Mouse (Mus musculus): ENCODE data around the gene Zfp512b. TPM values are rescaled to one million over a fixed set of nuclear protein-coding genes. Genes with fewer than 3 reads are reported as not detected.

Zfp512b gene
- total and polyA plus RNA-seq, 3 experiments: 13.2 to 20.6 (median 16.9) TPM

DNA sequence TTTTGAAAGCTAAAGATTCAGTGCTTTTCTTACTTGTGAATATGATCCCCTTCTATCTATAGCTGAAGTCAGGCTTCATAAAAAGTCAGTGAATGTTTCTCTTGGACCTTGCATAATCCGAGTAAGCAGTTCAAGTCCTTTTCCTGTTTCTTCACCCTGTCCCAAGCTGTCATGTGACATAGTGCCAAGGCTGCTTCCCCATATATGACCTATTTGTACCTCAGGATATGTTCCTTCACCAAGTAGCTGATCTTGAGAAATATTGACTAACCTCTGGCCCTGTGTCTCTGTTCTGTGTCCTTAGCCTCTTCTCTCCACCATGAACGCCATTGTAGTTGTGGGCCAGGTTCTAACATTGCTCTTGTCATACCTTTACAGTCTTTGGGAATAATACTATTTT lies 56.2 kb downstream of the Zfp512b start:
- no peak overlapping the region for H3K9ac ChIP-seq (ENCODE audit: low read depth, low read length)
- no peak for DNase-seq
- H3K27me3 ChIP-seq (ENCODE audit: control insufficient read depth, insufficient read depth, low read length): no peaks in the 10 kb centered on the region
- H3K27ac ChIP-seq: no peak overlapping the region
- TF ChIP-seq POLR2A (IDR thresholded peaks at IDR 0.05; ENCODE audit: insufficient read depth, low read depth, low read length): no peak
- H3K36me3 ChIP-seq (ENCODE audit: control insufficient read depth, insufficient read depth, low read length): peaks cover 28% of the 10 kb centered on the region
- peaks cover 10% of the 10 kb centered on the region for H3K4me1 ChIP-seq (ENCODE audit: control insufficient read depth, insufficient read depth, low read length)
- H3K4me3 ChIP-seq: no peak overlapping the region
- 65% methylated on average over 2 of the region's 2 CpGs for WGBS
- H3K79me2 ChIP-seq (replicated peaks; ENCODE audit: control insufficient read depth, insufficient read depth, low read length): peaks cover 12% of the 10 kb centered on the region
- intact Hi-C loops (cut with DNase I): loop anchor here (2.0 kb wide), 1 partner anchor 16 kb away; the partner anchor contains the start of gene Dnajc5

DNA sequence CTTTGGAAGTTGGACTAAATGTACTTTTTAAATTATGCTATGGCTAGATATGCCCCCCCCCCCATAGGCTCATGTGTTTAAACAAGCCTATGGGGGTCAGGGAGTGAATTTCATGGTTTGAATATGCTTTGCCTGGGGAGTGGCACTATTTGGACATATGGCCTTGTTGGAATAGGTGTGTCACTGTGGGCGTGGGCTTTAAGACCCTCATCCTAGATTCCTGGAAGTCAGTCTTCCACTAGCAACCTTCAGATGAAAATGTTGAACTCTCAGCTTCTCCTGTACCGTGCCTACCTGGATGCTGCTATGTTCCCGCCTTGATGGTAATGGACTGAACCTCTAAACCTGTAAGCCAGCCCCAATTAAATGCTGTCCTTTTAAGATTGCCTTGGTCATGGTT lies 60.0 kb downstream of the Zfp512b start:
- no peak for DNase-seq
- Histone ChIP-seq H3K27ac (no peak overlapping the region), H3K4me3 (no peak overlapping the region), H3K79me2 (replicated peaks; ENCODE audit: control insufficient read depth, insufficient read depth, low read length) (peaks cover 10% of the 10 kb centered on the region), H3K36me3 (ENCODE audit: control insufficient read depth, insufficient read depth, low read length) (peaks cover 20% of the 10 kb centered on the region), H3K4me1 (ENCODE audit: control insufficient read depth, insufficient read depth, low read length) (peaks cover 6% of the 10 kb centered on the region), H3K9ac (ENCODE audit: low read depth, low read length) (no peak overlapping the region), H3K27me3 (ENCODE audit: control insufficient read depth, insufficient read depth, low read length) (no peaks in the 10 kb centered on the region)
- intact Hi-C loops (cut with DNase I): no loop called here
- 98% methylated on average over 3 of the region's 3 CpGs for whole genome bisulfite sequencing
- no peak for TF ChIP-seq POLR2A (IDR thresholded peaks at IDR 0.05; ENCODE audit: insufficient read depth, low read depth, low read length)
- no peak for TF ChIP-seq CTCF (IDR thresholded peaks at IDR 0.05)
- no peak for TF ChIP-seq EP300 (IDR thresholded peaks at IDR 0.05; ENCODE audit: insufficient read depth, low read depth, low read length)

Small RNA genes lying within 50 kb of the gene (microRNA-seq; reads per million reads assigned to microRNA genes)
- 0 reads per million in 2 experiments for gene Mir7006

Other genes with a start within 250 kb of the Zfp512b start
- 10 to 100 TPM; 18.7 to 18.9 TPM for gene Zgpat, start 227.9 kb downstream of the Zfp512b start, total RNA-seq (2021)
- 21.0 and 31.5 TPM in 2 replicates for gene Zgpat, start 227.9 kb downstream of the Zfp512b start, polyA plus RNA-seq (2012; rRNA removed)
- gene Arfrp1, start 227.4 kb downstream of the Zfp512b start, total RNA-seq (2021): 10 to 100 TPM; 50.7 to 52.3 TPM
- 42.3 and 69.5 TPM in 2 replicates for gene Arfrp1, start 227.4 kb downstream of the Zfp512b start, polyA plus RNA-seq (2012; rRNA removed)
- 1 to 10 TPM; 5.0 to 5.2 TPM for gene Lime1, start 212.7 kb downstream of the Zfp512b start, total RNA-seq (2021)
- 21.7 and 21.8 TPM in 2 replicates for gene Lime1, start 212.7 kb downstream of the Zfp512b start, polyA plus RNA-seq (2012; rRNA removed)
- gene Zbtb46, start 133.4 kb downstream of the Zfp512b start, total RNA-seq (2021): 10 to 100 TPM; 10.7 to 13.2 TPM
- 8.3 and 14.9 TPM in 2 replicates for gene Zbtb46, start 133.4 kb downstream of the Zfp512b start, polyA plus RNA-seq (2012; rRNA removed)
- gene Abhd16b, start 99.6 kb downstream of the Zfp512b start, total RNA-seq (2021): not detected
- not detected in 2 replicates for gene Abhd16b, start 99.6 kb downstream of the Zfp512b start, polyA plus RNA-seq (2012; rRNA removed)
- 10 to 100 TPM; 56.8 to 58.7 TPM for gene Tpd52l2, start 95.7 kb downstream of the Zfp512b start, total RNA-seq (2021)
- gene Tpd52l2, start 95.7 kb downstream of the Zfp512b start, polyA plus RNA-seq (2012; rRNA removed): 61.1 and 93.6 TPM in 2 replicates
- 10 to 100 TPM; 62.3 to 71.5 TPM for gene Dnajc5, start 72.3 kb downstream of the Zfp512b start, total RNA-seq (2021)
- 43.4 and 68.9 TPM in 2 replicates for gene Dnajc5, start 72.3 kb downstream of the Zfp512b start, polyA plus RNA-seq (2012; rRNA removed)
- 10 to 100 TPM; 31.3 to 32.5 TPM for gene Uckl1, start 7.9 kb downstream of the Zfp512b start, total RNA-seq (2021)
- 115 and 156 TPM in 2 replicates for gene Uckl1, start 7.9 kb downstream of the Zfp512b start, polyA plus RNA-seq (2012; rRNA removed)
- gene Prpf6, start 935 bp downstream of the Zfp512b start, total RNA-seq (2021): 10 to 100 TPM; 35.3 to 38.6 TPM
- gene Prpf6, start 935 bp downstream of the Zfp512b start, polyA plus RNA-seq (2012; rRNA removed): 13.8 and 19.1 TPM in 2 replicates
- 1 to 10 TPM; 1.0 to 1.6 TPM for gene Samd10, start 6.4 kb upstream of the Zfp512b start, total RNA-seq (2021)
- gene Samd10, start 6.4 kb upstream of the Zfp512b start, polyA plus RNA-seq (2012; rRNA removed): 5.1 and 6.4 TPM in 2 replicates
- not detected for gene Gm29797, start 64.2 kb upstream of the Zfp512b start, total RNA-seq (2021)
- gene Gm29797, start 64.2 kb upstream of the Zfp512b start, polyA plus RNA-seq (2012; rRNA removed): 0.21 TPM in 1 of 2 replicates, not detected in the other
- gene Sox18, start 78.8 kb upstream of the Zfp512b start, total RNA-seq (2021): 10 to 100 TPM; 37.8 to 46.2 TPM
- gene Sox18, start 78.8 kb upstream of the Zfp512b start, polyA plus RNA-seq (2012; rRNA removed): 74.4 and 105 TPM in 2 replicates
- gene Tcea2, start 87.5 kb upstream of the Zfp512b start, total RNA-seq (2021): 1 to 10 TPM; 4.3 to 6.0 TPM
- 10.4 and 13.4 TPM in 2 replicates for gene Tcea2, start 87.5 kb upstream of the Zfp512b start, polyA plus RNA-seq (2012; rRNA removed)
- 1 to 10 TPM; 6.7 to 8.0 TPM for gene Rgs19, start 101.2 kb upstream of the Zfp512b start, total RNA-seq (2021)
- gene Rgs19, start 101.2 kb upstream of the Zfp512b start, polyA plus RNA-seq (2012; rRNA removed): 22.8 and 24.5 TPM in 2 replicates
- gene Lkaaear1, start 105.6 kb upstream of the Zfp512b start, total RNA-seq (2021): not detected
- 0.27 TPM in 1 of 2 replicates, not detected in the other for gene Lkaaear1, start 105.6 kb upstream of the Zfp512b start, polyA plus RNA-seq (2012; rRNA removed)
- not detected for gene Oprl1, start 122.2 kb upstream of the Zfp512b start, total RNA-seq (2021)
- gene Oprl1, start 122.2 kb upstream of the Zfp512b start, polyA plus RNA-seq (2012; rRNA removed): not detected in 2 replicates
- gene Myt1, start 170.5 kb upstream of the Zfp512b start, total RNA-seq (2021): not detected
- gene Myt1, start 170.5 kb upstream of the Zfp512b start, polyA plus RNA-seq (2012; rRNA removed): 0.02 TPM in 1 of 2 replicates, not detected in the other
- 10 to 100 TPM; 45.5 to 52.7 TPM for gene Pcmtd2, start 245.1 kb upstream of the Zfp512b start, total RNA-seq (2021)
- 32.8 and 51.0 TPM in 2 replicates for gene Pcmtd2, start 245.1 kb upstream of the Zfp512b start, polyA plus RNA-seq (2012; rRNA removed)